Mouse (Mus musculus) heart, embryonic 14.5 days (tissue): ENCODE data around the gene Npas3. TPM values are rescaled to one million over a fixed set of nuclear protein-coding genes. Genes with fewer than 3 reads are reported as not detected.

Source experiments
- ATAC-seq: fragments of 200-750 bp; cut with Nextera tagmentation; 2 replicates; pipeline ENCODE4 v1.8.0; 2017; ENCODE audit warnings: low read depth, moderate TSS enrichment; ENCODE audit not compliant: insufficient number of reproducible peaks, insufficient read depth, low FRiP score
- H3K27ac ChIP-seq, 2 experiments: fragments of 200-500 bp in 1 of 2; fragments of 300-500 bp in 1 of 2; sonication (generic) in 1 of 2; replicated peaks in 1 of 2; 2 replicates each; pipeline ENCODE4 v1.5.1; 2012 to 2014; ENCODE audit warnings: low read depth in 2 of 2, low read length in 2 of 2, control low read depth in 1 of 2, mild to moderate bottlenecking in 1 of 2, mixed read lengths in 1 of 2; ENCODE audit not compliant: control insufficient read depth in 1 of 2, insufficient read depth in 1 of 2
- H3K27me3 ChIP-seq: fragments of 300-500 bp; sonication (generic); 2 replicates; pipeline ENCODE4 v1.6.1; 2014; ENCODE audit warnings: mild to moderate bottlenecking, low read length, control low read depth; ENCODE audit not compliant: control insufficient read depth, insufficient read depth
- H3K36me3 ChIP-seq: fragments of 300-500 bp; sonication (generic); 2 replicates; pipeline ENCODE4 v1.6.1; 2014; ENCODE audit warnings: mild to moderate bottlenecking, control low read depth, low read length, mixed read lengths; ENCODE audit not compliant: control insufficient read depth, insufficient read depth
- H3K4me1 ChIP-seq, 2 experiments: fragments of 200-500 bp in 1 of 2; fragments of 300-500 bp in 1 of 2; sonication (generic) in 1 of 2; 2 replicates each; pipeline ENCODE4 v1.6.1; 2012 to 2014; ENCODE audit warnings: low read length in 2 of 2, control low read depth in 1 of 2, mixed read lengths in 1 of 2; ENCODE audit not compliant: control insufficient read depth in 2 of 2, insufficient read depth in 2 of 2
- H3K4me2 ChIP-seq: fragments of 300-500 bp; sonication (generic); 2 replicates; pipeline ENCODE4 v1.6.1; 2014; ENCODE audit warnings: mild to moderate bottlenecking, low read length
- H3K4me3 ChIP-seq, 2 experiments: fragments of 200-500 bp in 1 of 2; fragments of 300-500 bp in 1 of 2; sonication (generic) in 1 of 2; 2 replicates each; pipeline ENCODE4 v1.5.1; 2012 to 2014; ENCODE audit warnings: low read length in 2 of 2, mild to moderate bottlenecking in 2 of 2, control low read depth in 1 of 2, low read depth in 1 of 2, moderate library complexity in 1 of 2; ENCODE audit not compliant: control insufficient read depth in 1 of 2, insufficient read depth in 1 of 2
- H3K9ac ChIP-seq: fragments of 300-500 bp; sonication (generic); 2 replicates; pipeline ENCODE4 v1.6.1; 2014; ENCODE audit warnings: mild to moderate bottlenecking, low read length
- H3K9me3 ChIP-seq: fragments of 300-500 bp; sonication (generic); 2 replicates; pipeline ENCODE4 v1.6.1; 2016; ENCODE audit warnings: low read length, control low read depth; ENCODE audit not compliant: control insufficient read depth
- WGBS: fragments of 180-500 bp; shearing (Covaris S2); extraction: QIAGEN DNeasy Blood & Tissue Kit; methylation state at CpG from one replicate; pipeline ENCODE4 v1.1.7; 2014; 5-methylcytosine and 5-hydroxymethylcytosine counted together
- polyA plus RNA-seq: library from polyadenylated mRNA; unstranded; fragments of >200 nt; fragmentation: Nextera tagmentation; extraction: Ambion mirVana; gene quantifications from 2 replicates; pipeline ENCODE4 v1.2.1, GENCODE M21; 2014

Gene Npas3
- polyA plus RNA-seq, 1 experiment from 2014 or later = 1.3 TPM

GRCm38 (mm10) chr12:53694346-53694745 is 445.9 kb downstream of the Npas3 start:
- Histone ChIP-seq H3K4me2 (no peak overlapping the region), H3K4me3 (no peak overlapping the region), H3K4me1 (no peaks in the 10 kb centered on the region; a peak in 1 of 4 replicates), H3K9me3 (no peaks in the 10 kb centered on the region), H3K9ac (no peak overlapping the region), H3K27ac (no peak overlapping the region), H3K36me3 (no peaks in the 10 kb centered on the region), H3K27me3 (no peaks in the 10 kb centered on the region)
- WGBS = 74% methylated on average over 4 of the region's 4 CpGs
- no peak for ATAC-seq

- no peak overlapping the region for H3K27ac ChIP-seq
- no peaks in the 10 kb centered on the region; a peak in 1 of 4 replicates for H3K4me1 ChIP-seq
- 88% methylated on average over 3 of the region's 3 CpGs for whole genome bisulfite sequencing
- H3K9me3 ChIP-seq = no peaks in the 10 kb centered on the region
- H3K9ac ChIP-seq = no peak overlapping the region
- no peaks in the 10 kb centered on the region for H3K27me3 ChIP-seq
- no peak for ATAC-seq
- no peak overlapping the region for H3K4me3 ChIP-seq
- H3K36me3 ChIP-seq = no peaks in the 10 kb centered on the region
- H3K4me2 ChIP-seq = no peak overlapping the region
These were observed 446.8 kb downstream of the Npas3 start for GRCm38 (mm10) chr12:53695324-53695723.

DNA sequence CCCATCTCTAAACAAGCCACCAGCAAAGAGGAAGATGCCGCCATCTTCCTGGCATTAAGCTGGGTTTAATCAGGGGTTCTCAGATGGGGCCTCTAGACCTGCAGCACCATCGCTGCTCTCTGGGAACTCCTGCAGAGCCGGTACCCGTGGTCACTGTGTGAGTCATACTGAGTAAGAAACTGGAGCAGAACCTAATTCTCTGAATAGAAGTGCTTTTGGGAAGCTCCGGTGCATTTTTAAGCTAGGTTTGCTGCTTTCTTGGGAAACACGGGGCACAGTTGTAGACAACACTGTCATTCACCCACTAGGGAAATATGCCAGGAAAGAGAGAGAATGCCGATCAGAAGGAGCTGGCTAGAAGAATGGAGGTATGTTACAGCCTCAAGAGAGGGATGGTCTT is 449.2 kb downstream of the Npas3 start:
- ATAC-seq = no peak
- Histone ChIP-seq H3K9ac (no peak overlapping the region), H3K27ac (no peak overlapping the region), H3K4me1 (no peaks in the 10 kb centered on the region; a peak in 1 of 4 replicates), H3K36me3 (no peaks in the 10 kb centered on the region), H3K4me2 (no peak overlapping the region), H3K4me3 (no peak overlapping the region), H3K27me3 (no peaks in the 10 kb centered on the region), H3K9me3 (no peaks in the 10 kb centered on the region)
- WGBS = 70% methylated on average over 7 of the region's 7 CpGs

DNA sequence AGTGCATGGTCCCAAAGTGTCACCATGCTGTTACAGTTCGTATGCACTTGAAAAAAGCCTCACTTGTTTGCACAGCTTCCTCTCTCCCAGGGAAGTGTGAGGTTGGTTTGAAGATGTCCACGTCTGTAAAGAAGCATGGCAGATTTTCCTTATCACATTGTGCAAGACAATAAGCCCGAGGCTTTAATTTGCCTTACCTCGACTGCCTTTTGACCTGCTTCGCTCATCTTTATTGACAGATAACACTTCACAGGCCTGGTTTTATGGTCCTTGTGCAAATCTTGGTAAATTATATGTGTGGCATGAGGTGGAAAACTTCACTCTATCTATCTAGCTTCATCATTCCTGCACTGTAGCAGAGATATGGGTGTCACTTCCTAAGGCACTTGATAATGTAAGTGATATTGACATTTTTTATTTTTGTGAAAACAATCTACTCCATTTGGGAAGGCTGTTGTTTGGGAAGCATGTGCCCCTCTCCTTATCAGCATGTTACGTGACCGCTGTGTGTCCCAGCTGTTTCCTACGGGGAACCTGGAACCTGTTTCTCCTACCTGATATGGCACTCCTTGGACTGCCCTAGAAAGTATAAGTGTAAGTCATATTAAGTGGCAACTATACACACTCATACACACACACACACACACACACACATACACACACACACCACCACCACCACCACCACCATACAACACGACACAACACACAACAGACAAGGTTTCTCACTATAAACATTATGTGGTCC is 450.2 kb downstream of the Npas3 start:
- no peaks in the 10 kb centered on the region for H3K36me3 ChIP-seq
- no peaks in the 10 kb centered on the region for H3K9me3 ChIP-seq
- no peaks in the 10 kb centered on the region for H3K27me3 ChIP-seq
- no peak overlapping the region for H3K9ac ChIP-seq
- no peaks in the 10 kb centered on the region; a peak in 1 of 4 replicates for H3K4me1 ChIP-seq
- H3K4me2 ChIP-seq = no peak overlapping the region
- 74% methylated on average over 9 of the region's 9 CpGs for WGBS
- no peak overlapping the region for H3K4me3 ChIP-seq
- no peak for ATAC-seq
- H3K27ac ChIP-seq = no peak overlapping the region

DNA sequence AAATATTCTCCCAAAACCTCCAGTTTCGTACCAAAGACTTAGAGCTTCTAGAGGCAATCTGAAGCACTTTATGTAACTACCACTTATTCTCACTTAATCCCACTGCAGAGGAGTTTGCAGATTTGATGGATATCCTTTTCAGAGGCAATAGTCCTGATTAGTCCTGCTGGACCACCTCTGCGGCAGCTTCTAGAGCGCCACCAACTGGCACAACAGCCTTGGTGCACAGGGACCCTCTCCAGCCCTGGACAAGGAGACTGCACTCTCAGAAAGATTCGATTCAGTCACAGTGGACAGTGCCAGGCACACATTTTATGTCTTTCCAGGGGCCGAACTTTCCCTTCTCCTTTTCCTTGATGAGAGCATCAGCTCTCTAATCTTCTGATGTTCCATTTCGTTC is 471.4 kb downstream of the Npas3 start:
- ATAC-seq = no peak
- no peak overlapping the region for H3K4me3 ChIP-seq
- H3K36me3 ChIP-seq = no peaks in the 10 kb centered on the region
- no peak overlapping the region for H3K27ac ChIP-seq
- H3K27me3 ChIP-seq = no peaks in the 10 kb centered on the region
- no peaks in the 10 kb centered on the region for H3K4me1 ChIP-seq
- WGBS = 50% methylated on average over 6 of the region's 6 CpGs
- H3K9me3 ChIP-seq = no peaks in the 10 kb centered on the region
- H3K9ac ChIP-seq = no peak overlapping the region
- H3K4me2 ChIP-seq = no peak overlapping the region

DNA sequence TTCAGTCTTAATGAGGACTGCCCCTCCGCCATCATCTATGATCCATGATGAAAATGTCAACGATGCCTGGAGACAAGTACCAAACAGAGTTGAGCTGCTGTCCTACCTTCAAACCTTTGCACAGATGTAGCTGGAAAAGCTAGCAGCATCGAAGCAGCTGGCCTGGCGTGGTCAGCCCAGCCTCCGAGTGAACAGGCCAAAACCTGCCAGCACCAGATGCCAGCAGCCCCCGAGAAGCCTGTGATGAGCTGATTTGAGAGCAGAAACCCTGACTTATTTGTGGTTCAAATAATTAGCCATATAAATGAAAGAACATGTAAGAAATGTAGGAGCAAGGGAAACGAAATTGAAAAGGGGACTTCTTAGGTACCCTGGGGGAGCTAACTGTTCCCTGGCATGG is 473.7 kb downstream of the Npas3 start:
- no peak overlapping the region for H3K9ac ChIP-seq
- ATAC-seq = no peak
- H3K27me3 ChIP-seq = no peaks in the 10 kb centered on the region
- no peak overlapping the region for H3K4me2 ChIP-seq
- H3K9me3 ChIP-seq = no peaks in the 10 kb centered on the region
- H3K4me1 ChIP-seq = no peaks in the 10 kb centered on the region
- no peak overlapping the region for H3K4me3 ChIP-seq
- H3K27ac ChIP-seq = no peak overlapping the region
- WGBS = 82% methylated on average over 7 of the region's 7 CpGs
- no peaks in the 10 kb centered on the region for H3K36me3 ChIP-seq

- Histone ChIP-seq H3K27ac (no peak overlapping the region), H3K36me3 (no peaks in the 10 kb centered on the region), H3K9ac (no peak overlapping the region), H3K4me2 (no peak overlapping the region), H3K4me1 (no peaks in the 10 kb centered on the region), H3K27me3 (no peaks in the 10 kb centered on the region), H3K4me3 (no peak overlapping the region), H3K9me3 (no peaks in the 10 kb centered on the region)
- 83% methylated on average over 15 of the region's 15 CpGs for WGBS
- ATAC-seq = no peak
These were observed 474.5 kb downstream of the Npas3 start for GRCm38 (mm10) chr12:53722718-53723698.
